8 mouse cellular contexts compared by ENCODE assay signal in genomic region chr13:65241627-65242318, GRCm38 (mm10). TPM values are rescaled to one million over a fixed set of nuclear protein-coding genes. Genes with fewer than 3 reads are reported as not detected.
A peak's percentile ranks its signal among the peaks of the same experiment; 100 is the strongest.
DNase-seq lines count a peak whose midpoint lies in the region; ATAC-seq and TF ChIP-seq lines count a peak whose summit lies in the region.

No protein-coding gene starts in this region.

- H3K27ac ChIP-seq in kidney, postnatal 0 days: peak overlapping the region; percentile 88
- no peak overlapping the region for H3K27ac ChIP-seq in forebrain, embryonic 11.5 days (ENCODE audit: low read depth, low read length)
- H3K27ac ChIP-seq in limb, embryonic 14.5 days (replicated peaks; ENCODE audit: low read depth, low read length): peak overlapping the region; percentile 87
- peak overlapping the region; percentile 81 for H3K27ac ChIP-seq in midbrain, postnatal 0 days (ENCODE audit: low read depth, low read length)

- H3K36me3 ChIP-seq in kidney, postnatal 0 days (ENCODE audit: insufficient read depth, low read length): no peaks in the 10 kb centered on the region
- no peaks in the 10 kb centered on the region; the same call in 1 of the 2 replicates for H3K36me3 ChIP-seq in forebrain, embryonic 11.5 days (ENCODE audit: control insufficient read depth, insufficient read depth, low read length)
- no peaks in the 10 kb centered on the region for H3K36me3 ChIP-seq in limb, embryonic 14.5 days (ENCODE audit: control insufficient read depth, insufficient read depth, low read length)
- H3K36me3 ChIP-seq in midbrain, postnatal 0 days (ENCODE audit: insufficient read depth, low read length): no peaks in the 10 kb centered on the region

- DNase-seq in kidney, postnatal 0 days (ENCODE audit: low spot score): peak; percentile 8
- no peak for DNase-seq in kidney, postnatal 4 days
- peak; percentile 72 for DNase-seq in forebrain, embryonic 11.5 days (ENCODE audit: low spot score)
- DNase-seq in limb, embryonic 14.5 days (ENCODE audit: low spot score): peak; percentile 3
- DNase-seq in midbrain, postnatal 0 days (ENCODE audit: low spot score): no peak
- no peak for DNase-seq in urinary bladder, postnatal 4 days (ENCODE audit: low spot score in 2 of 2)
- DNase-seq in urinary bladder, postnatal 25 days (ENCODE audit: low spot score): no peak

- 3% methylated on average over 50 of the region's 51 CpGs for WGBS in kidney, postnatal 0 days
- 3% methylated on average over 51 of the region's 51 CpGs for WGBS in forebrain, embryonic 11.5 days
- 5% methylated on average over 47 of the region's 51 CpGs for WGBS in limb, embryonic 14.5 days
- 5% methylated on average over 50 of the region's 51 CpGs for WGBS in midbrain, postnatal 0 days

- peak overlapping the region; percentile 64 for H3K4me3 ChIP-seq in kidney, postnatal 0 days (replicated peaks; ENCODE audit: low read depth, low read length)
- peak overlapping the region; percentile 71 for H3K4me3 ChIP-seq in forebrain, embryonic 11.5 days (ENCODE audit: low read depth, low read length)
- H3K4me3 ChIP-seq in limb, embryonic 14.5 days (replicated peaks; ENCODE audit: low read length): peak overlapping the region; percentile 74
- peak overlapping the region; percentile 72 for H3K4me3 ChIP-seq in midbrain, postnatal 0 days (ENCODE audit: low read depth, low read length)

- H3K4me1 ChIP-seq in kidney, postnatal 0 days (replicated peaks; ENCODE audit: insufficient read depth, low read length): peaks cover 4% of the 10 kb centered on the region; the same call in 1 of the 2 replicates
- no peaks in the 10 kb centered on the region for H3K4me1 ChIP-seq in forebrain, embryonic 11.5 days (replicated peaks; ENCODE audit: control insufficient read depth, insufficient read depth, low read length)
- H3K4me1 ChIP-seq in limb, embryonic 14.5 days (ENCODE audit: control insufficient read depth, insufficient read depth, low read length): 0 out of 2 replicates have a peak, but pooled peaks cover 8% of the 10 kb centered on the region
- H3K4me1 ChIP-seq in midbrain, postnatal 0 days (ENCODE audit: insufficient read depth, low read length): peaks cover 8% of the 10 kb centered on the region; the same call in 1 of the 2 replicates

- no peak; the same call in 1 of the 2 replicates for ATAC-seq in kidney, postnatal 0 days (replicated peaks; ENCODE audit: low FRiP score, low read depth)
- ATAC-seq in activated CD4-positive, CD25-positive, alpha-beta regulatory T cell, adult 4 months: peak; percentile 1
- ATAC-seq in forebrain, embryonic 11.5 days (replicated peaks; ENCODE audit: low FRiP score): peak; percentile 31
- peak; percentile 12 for ATAC-seq in limb, embryonic 14.5 days (ENCODE audit: low FRiP score, low read depth)
- ATAC-seq in midbrain, postnatal 0 days (ENCODE audit: low FRiP score): peak; percentile 18

- 0 out of 2 replicates have a peak, but pooled peaks cover 3% of the 10 kb centered on the region for H3K9me3 ChIP-seq in kidney, postnatal 0 days (replicated peaks; ENCODE audit: low read length)
- peaks cover 20% of the 10 kb centered on the region for H3K9me3 ChIP-seq in forebrain, embryonic 11.5 days (ENCODE audit: control insufficient read depth, low read length)
- peaks cover 12% of the 10 kb centered on the region; the same call in 1 of the 2 replicates for H3K9me3 ChIP-seq in limb, embryonic 14.5 days (ENCODE audit: control insufficient read depth, low read length)
- H3K9me3 ChIP-seq in midbrain, postnatal 0 days (ENCODE audit: low read length): peaks cover 5% of the 10 kb centered on the region; the same call in 1 of the 2 replicates

- no peak for TF ChIP-seq POLR2A in limb, embryonic 14.5 days (IDR thresholded peaks at IDR 0.05; ENCODE audit: borderline replicate concordance, extremely low read depth, insufficient read depth, insufficient read length)

- TF ChIP-seq CTCF in kidney, postnatal 0 days (IDR thresholded peaks at IDR 0.05; ENCODE audit: low read depth): no peak
- TF ChIP-seq CTCF in midbrain, postnatal 0 days (IDR thresholded peaks at IDR 0.05): no peak

- no peaks in the 10 kb centered on the region for H3K27me3 ChIP-seq in kidney, postnatal 0 days (ENCODE audit: insufficient read depth, low read length)
- no peaks in the 10 kb centered on the region for H3K27me3 ChIP-seq in forebrain, embryonic 11.5 days (ENCODE audit: control insufficient read depth, insufficient read depth, low read length)
- no peaks in the 10 kb centered on the region for H3K27me3 ChIP-seq in limb, embryonic 14.5 days (ENCODE audit: control insufficient read depth, insufficient read depth, low read length)
- H3K27me3 ChIP-seq in midbrain, postnatal 0 days (ENCODE audit: insufficient read depth, low read length): no peaks in the 10 kb centered on the region

- H3K9ac ChIP-seq in kidney, postnatal 0 days (ENCODE audit: low read depth, low read length): peak overlapping the region; percentile 65
- H3K9ac ChIP-seq in forebrain, embryonic 11.5 days (ENCODE audit: low read length): peak overlapping the region; percentile 68
- H3K9ac ChIP-seq in limb, embryonic 14.5 days (ENCODE audit: low read depth, low read length, severe bottlenecking): peak overlapping the region; percentile 48
- peak overlapping the region; percentile 73 for H3K9ac ChIP-seq in midbrain, postnatal 0 days (replicated peaks; ENCODE audit: low read length, poor library complexity, severe bottlenecking)

- peak overlapping the region; percentile 96 for H3K4me2 ChIP-seq in kidney, postnatal 0 days (ENCODE audit: low read length)
- peak overlapping the region; percentile 94 for H3K4me2 ChIP-seq in forebrain, embryonic 11.5 days (ENCODE audit: low read depth, low read length, severe bottlenecking)
- H3K4me2 ChIP-seq in limb, embryonic 14.5 days (replicated peaks; ENCODE audit: low read depth, low read length, severe bottlenecking): peak overlapping the region; percentile 96
- peak overlapping the region; percentile 98 for H3K4me2 ChIP-seq in midbrain, postnatal 0 days (ENCODE audit: low read depth, low read length, poor library complexity, severe bottlenecking)

RNA-seq across cellular contexts. Expression of gene Gm10775, which starts 17.6 kb away (rescaled TPM):
- not detected in 2 replicates for polyA plus RNA-seq in kidney, postnatal 0 days (2015; fragmentation: Nextera tagmentation; extraction: Ambion mirVana)
- polyA plus RNA-seq in activated CD4-positive, CD25-positive, alpha-beta regulatory T cell, adult 4 months (2017; shearing (Covaris generic)): not detected
- polyA plus RNA-seq in forebrain, embryonic 11.5 days (2014; fragmentation: Nextera tagmentation; extraction: Ambion mirVana): not detected in 2 replicates
- 0.14 TPM in 1 of 2 replicates, not detected in the other for polyA plus RNA-seq in limb, embryonic 14.5 days (2012; rRNA removed)
- not detected in 2 replicates for polyA plus RNA-seq in limb, embryonic 14.5 days (2014; fragmentation: Nextera tagmentation; extraction: Ambion mirVana)
- total RNA-seq in midbrain, postnatal 0 days (2014; rRNA removed): 0.27 TPM in 1 of 2 replicates, not detected in the other
- 1.9 and 2.0 TPM in 2 replicates for polyA plus RNA-seq in midbrain, postnatal 0 days (2015; fragmentation: Nextera tagmentation; extraction: Ambion mirVana)

RNA-seq across cellular contexts. Expression of gene Nlrp4f, which starts 36.0 kb away (rescaled TPM):
- not detected in 2 replicates for polyA plus RNA-seq in kidney, postnatal 0 days (2015; fragmentation: Nextera tagmentation; extraction: Ambion mirVana)
- not detected for polyA plus RNA-seq in activated CD4-positive, CD25-positive, alpha-beta regulatory T cell, adult 4 months (2017; shearing (Covaris generic))
- not detected in 2 replicates for polyA plus RNA-seq in forebrain, embryonic 11.5 days (2014; fragmentation: Nextera tagmentation; extraction: Ambion mirVana)
- polyA plus RNA-seq in limb, embryonic 14.5 days (2012; rRNA removed): not detected in 2 replicates
- not detected in 2 replicates for polyA plus RNA-seq in limb, embryonic 14.5 days (2014; fragmentation: Nextera tagmentation; extraction: Ambion mirVana)
- not detected in 2 replicates for total RNA-seq in midbrain, postnatal 0 days (2014; rRNA removed)
- polyA plus RNA-seq in midbrain, postnatal 0 days (2015; fragmentation: Nextera tagmentation; extraction: Ambion mirVana): 0.11 TPM in 1 of 2 replicates, not detected in the other

RNA-seq across cellular contexts. Expression of gene Zfp369, which starts 36.8 kb away (rescaled TPM):
- polyA plus RNA-seq in kidney, postnatal 0 days (2015; fragmentation: Nextera tagmentation; extraction: Ambion mirVana): 6.8 and 7.6 TPM in 2 replicates
- polyA plus RNA-seq in activated CD4-positive, CD25-positive, alpha-beta regulatory T cell, adult 4 months (2017; shearing (Covaris generic)): 10 to 100 TPM; 15.4 to 16.8 TPM
- polyA plus RNA-seq in forebrain, embryonic 11.5 days (2014; fragmentation: Nextera tagmentation; extraction: Ambion mirVana): 21.7 and 22.6 TPM in 2 replicates
- 41.3 and 57.5 TPM in 2 replicates for polyA plus RNA-seq in limb, embryonic 14.5 days (2012; rRNA removed)
- 18.4 and 22.9 TPM in 2 replicates for polyA plus RNA-seq in limb, embryonic 14.5 days (2014; fragmentation: Nextera tagmentation; extraction: Ambion mirVana)
- total RNA-seq in midbrain, postnatal 0 days (2014; rRNA removed): 49.2 and 66.7 TPM in 2 replicates
- polyA plus RNA-seq in midbrain, postnatal 0 days (2015; fragmentation: Nextera tagmentation; extraction: Ambion mirVana): 8.5 and 10.7 TPM in 2 replicates

Comparison
In these comparisons a context has a peak if more than half of its experiments do, and no peak if none do; other contexts are left out.
1. DNase-seq: peak in kidney, postnatal 0 days (single experiment), forebrain, embryonic 11.5 days (single experiment) and limb, embryonic 14.5 days (single experiment); none in kidney, postnatal 4 days (0 of 2), midbrain, postnatal 0 days (single experiment), urinary bladder, postnatal 4 days (0 of 2) and urinary bladder, postnatal 25 days (single experiment).
2. Peak in every context shown above with its lines, with median percentiles within 50 percentile points of each other: H3K4me2 ChIP-seq, H3K4me3 ChIP-seq and H3K9ac ChIP-seq.